Mouse (Mus musculus) monocyte, adult 59 days (primary cell): ENCODE data around the gene Sdhaf3. TPM values are rescaled to one million over a fixed set of nuclear protein-coding genes. Genes with fewer than 3 reads are reported as not detected.

Source experiments
- total RNA-seq, 2 experiments: library from RNA; stranded (reverse); gene quantifications; one replicate each; pipeline ENCODE4 v1.2.4; 2023

The Sdhaf3 gene
- total RNA-seq: 1 to 10 TPM in 1 of 2 experiments, under 1 TPM in 1; 0.55 to 1.3 TPM

DNA sequence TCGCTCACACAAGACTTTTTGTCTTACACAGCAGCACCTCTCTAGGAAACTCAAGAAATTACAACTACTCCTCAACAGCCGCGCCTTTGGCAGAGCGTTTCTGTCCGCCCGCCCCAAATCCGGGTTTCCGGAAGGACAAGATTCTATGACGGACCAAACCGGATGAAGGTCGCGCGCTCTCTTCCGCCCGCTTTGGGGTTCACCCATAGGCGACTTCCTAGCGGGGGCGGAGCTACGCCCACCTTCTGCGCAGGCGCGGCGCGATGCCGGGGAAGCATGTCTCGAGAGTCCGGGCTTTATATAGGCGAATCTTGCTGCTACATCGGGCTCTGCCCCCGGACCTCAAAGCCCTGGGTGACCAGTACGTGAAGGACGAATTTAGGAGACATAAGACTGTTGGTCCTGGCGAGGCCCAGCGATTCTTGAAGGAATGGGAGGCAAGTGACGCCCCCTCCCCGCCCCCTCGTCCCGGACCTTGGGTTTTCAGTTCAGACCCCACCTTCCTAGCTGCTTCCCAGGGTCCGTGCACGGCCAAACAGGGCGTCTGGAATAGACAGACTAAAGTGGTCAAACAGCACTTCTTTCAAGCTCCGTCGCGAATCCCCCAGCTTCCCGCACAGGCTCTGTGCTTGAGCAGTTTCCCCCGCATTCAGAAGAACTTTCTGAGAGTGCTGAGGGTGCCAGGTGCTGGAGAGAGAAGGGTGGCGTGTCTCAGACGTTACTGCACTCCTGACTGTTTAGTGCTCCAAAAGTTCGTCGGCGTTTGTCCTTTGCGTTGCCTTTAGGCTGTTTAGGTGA lies at the start of gene Sdhaf3:
Sdhaf3 (plus strand) TSS at position 241 of the 798 bp plus-strand sequence.

Other genes with a start within 250 kb of the Sdhaf3 start
- not detected for gene Dlx6, start 92.7 kb upstream of the Sdhaf3 start, total RNA-seq
- gene Dlx5, start 73.9 kb upstream of the Sdhaf3 start, total RNA-seq: not detected